Mouse (Mus musculus) thymus, adult 2 months (tissue): ENCODE measurements around the gene Col2a1.

Experiments used
- CTCF ChIP-seq: fragments of 200-500 bp; IDR thresholded peaks from 2 replicates; pipeline ENCODE4 v1.5.1; 2012; ENCODE audit warnings: mild to moderate bottlenecking, control low read depth, low read length, moderate library complexity, borderline replicate concordance; ENCODE audit not compliant: control insufficient read depth, poor library complexity, insufficient read depth; ENCODE audit errors: extremely low read depth
- POLR2A ChIP-seq: fragments of 200-500 bp; IDR thresholded peaks from 2 replicates; pipeline ENCODE4 v1.6.1; 2012; ENCODE audit warnings: mild to moderate bottlenecking, low read length, control low read depth, moderate library complexity; ENCODE audit not compliant: control insufficient read depth, poor library complexity, insufficient read depth; ENCODE audit errors: extremely low read depth

DNA sequence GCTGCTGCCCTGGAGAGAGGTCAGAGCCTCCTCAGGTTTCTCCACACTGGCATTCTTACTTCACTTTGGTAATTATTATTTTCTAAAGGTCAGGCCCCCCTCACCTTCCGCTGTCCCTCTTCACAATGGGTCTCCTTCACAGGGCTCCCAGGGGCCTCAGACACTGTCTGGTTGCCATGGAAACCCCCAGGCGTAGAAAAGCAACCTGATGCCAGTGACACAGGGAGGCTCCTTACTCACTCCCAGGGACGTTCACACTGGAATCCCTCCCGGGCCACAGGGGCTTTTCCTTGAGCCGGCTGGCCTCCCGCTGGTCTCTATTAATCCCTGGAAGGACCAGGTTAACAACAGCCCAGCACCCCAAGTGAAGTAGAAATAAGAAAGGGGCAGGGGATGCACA, 14.4 kb downstream of the Col2a1 start:
- TF ChIP-seq CTCF = no peak
- no peak for TF ChIP-seq POLR2A
